Comparison of ENCODE assay signal across 26 mouse cellular contexts in the genomic region with DNA sequence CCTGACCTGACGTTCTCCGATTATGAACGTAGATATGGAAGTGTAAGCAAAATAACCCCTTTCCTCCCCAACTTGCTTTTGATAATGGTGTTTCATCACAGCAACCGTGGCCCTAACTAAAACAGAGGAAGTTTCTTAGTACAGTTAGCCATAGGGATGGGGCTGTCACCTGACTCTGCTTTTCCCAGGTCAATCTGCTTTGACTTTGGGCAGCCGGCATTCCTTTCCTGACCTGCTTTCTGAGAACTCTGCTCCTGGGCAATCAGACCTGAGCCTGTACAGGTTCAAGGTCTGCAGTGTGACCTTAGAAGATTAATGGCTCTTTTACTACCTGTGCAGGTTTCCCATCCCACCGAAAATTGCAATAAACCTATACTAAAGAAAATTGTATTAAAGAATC. TPM values are rescaled to one million over a fixed set of nuclear protein-coding genes. Genes with fewer than 3 reads are reported as not detected.
DNase-seq lines count a peak whose midpoint lies in the region; ATAC-seq and TF ChIP-seq lines count a peak whose summit lies in the region.
"Had no signal": no experiment of that assay in that cellular context is flagged by ENCODE, and none has a peak within 500 bp of the region (broad histone marks: within the 10 kb centered on the region; RNA-seq: fewer than 3 reads in every experiment).

No protein-coding gene starts in this region.

- no peak overlapping the region for H3K27ac ChIP-seq in kidney, embryonic 16.5 days (ENCODE audit: low read length)
- H3K27ac ChIP-seq in intestine, embryonic 15.5 days: 0 out of 2 replicates have a peak overlapping the region, but pooled peaks have one; percentile 87
- peak overlapping the region; percentile 84 for H3K27ac ChIP-seq in small intestine, adult 2 months (ENCODE audit: insufficient read depth, low read depth, low read length)
- H3K27ac ChIP-seq: embryonic facial prominence, embryonic 13.5 days; forebrain, embryonic 13.5 days; heart, adult 2 months; heart, embryonic 15.5 days; hindbrain, embryonic 10.5 days had no signal

- H3K9ac ChIP-seq in kidney, embryonic 16.5 days (replicated peaks; ENCODE audit: low read length): no peak overlapping the region
- no peak overlapping the region for H3K9ac ChIP-seq in intestine, embryonic 15.5 days
- H3K9ac ChIP-seq: embryonic facial prominence, embryonic 13.5 days; forebrain, embryonic 13.5 days; forebrain, postnatal 0 days; heart, embryonic 15.5 days had no signal

- no peak for ATAC-seq in kidney, embryonic 16.5 days (ENCODE audit: low FRiP score, low TSS enrichment)
- no peak for ATAC-seq in intestine, embryonic 15.5 days
- ATAC-seq: forebrain, embryonic 13.5 days; forebrain, postnatal 0 days; Patski had no signal

- H3K4me2 ChIP-seq in kidney, embryonic 16.5 days (replicated peaks; ENCODE audit: low read depth, low read length): no peak overlapping the region
- H3K4me2 ChIP-seq in intestine, embryonic 15.5 days (replicated peaks): peak overlapping the region; percentile 57
- H3K4me2 ChIP-seq: forebrain, embryonic 13.5 days; heart, embryonic 11.5 days; heart, embryonic 15.5 days had no signal

- no peak for TF ChIP-seq POLR2A in small intestine, adult 2 months (IDR thresholded peaks at IDR 0.05; ENCODE audit: low read depth, low read length)

- H3K36me3 ChIP-seq in kidney, embryonic 16.5 days (ENCODE audit: insufficient read depth, low read length): no peaks in the 10 kb centered on the region
- H3K36me3 ChIP-seq in intestine, embryonic 15.5 days: no peaks in the 10 kb centered on the region
- H3K36me3 ChIP-seq in small intestine, adult 2 months (ENCODE audit: control insufficient read depth, insufficient read depth, low read length): no peaks in the 10 kb centered on the region
- H3K36me3 ChIP-seq: embryonic facial prominence, embryonic 13.5 days; heart, embryonic 15.5 days; hindbrain, embryonic 10.5 days had no signal

- WGBS in kidney, embryonic 16.5 days: 69% methylated on average over 6 of the region's 6 CpGs
- 55% methylated on average over 6 of the region's 6 CpGs for WGBS in intestine, embryonic 15.5 days
- WGBS in small intestine, adult 2 months: 23% methylated on average over 6 of the region's 6 CpGs

- H3K4me1 ChIP-seq in kidney, embryonic 16.5 days (ENCODE audit: insufficient read depth, low read length): peaks cover 7% of the 10 kb centered on the region; the same call in 1 of the 2 replicates
- 0 out of 2 replicates have a peak, but pooled peaks cover 7% of the 10 kb centered on the region for H3K4me1 ChIP-seq in intestine, embryonic 15.5 days (replicated peaks)
- H3K4me1 ChIP-seq in small intestine, adult 2 months (ENCODE audit: control insufficient read depth, insufficient read depth, insufficient read length, low read length): peaks cover 8% of the 10 kb centered on the region; the same call in 1 of the 2 replicates

- H3K4me3 ChIP-seq in kidney, embryonic 16.5 days (ENCODE audit: low read length): no peak overlapping the region
- no peak overlapping the region for H3K4me3 ChIP-seq in intestine, embryonic 15.5 days (replicated peaks)
- peak overlapping the region; percentile 35; the same call in 1 of the 2 replicates for H3K4me3 ChIP-seq in small intestine, adult 2 months (ENCODE audit: low read depth, low read length)
- H3K4me3 ChIP-seq: embryonic facial prominence, embryonic 13.5 days; forebrain, embryonic 13.5 days; heart, adult 2 months; heart, embryonic 15.5 days; hindbrain, embryonic 10.5 days had no signal

- no peaks in the 10 kb centered on the region for H3K9me3 ChIP-seq in kidney, embryonic 16.5 days (ENCODE audit: low read length)
- no peaks in the 10 kb centered on the region for H3K9me3 ChIP-seq in intestine, embryonic 15.5 days
- H3K9me3 ChIP-seq: embryonic facial prominence, embryonic 13.5 days; forebrain, embryonic 13.5 days; heart, embryonic 15.5 days; hindbrain, embryonic 10.5 days had no signal

- H3K27me3 ChIP-seq in kidney, embryonic 16.5 days (ENCODE audit: insufficient read depth, low read length): peaks cover 42% of the 10 kb centered on the region
- H3K27me3 ChIP-seq in intestine, embryonic 15.5 days (replicated peaks): peaks cover 18% of the 10 kb centered on the region
- no peaks in the 10 kb centered on the region for H3K27me3 ChIP-seq in small intestine, adult 2 months (ENCODE audit: control insufficient read depth, insufficient read depth, low read length)

- peak; percentile 51 for DNase-seq in kidney, adult 18-20 months
- peak; percentile 29 for DNase-seq in kidney, postnatal 10 days
- no peak for DNase-seq in lung, postnatal 4 days
- no peak for DNase-seq in T-cell, adult 2 months (ENCODE audit: low spot score)
- no peak for DNase-seq in layer of hippocampus, adult 18-20 months (ENCODE audit: low spot score in 2 of 2)
- DNase-seq: adrenal gland, adult 2 months; adrenal gland, postnatal 25 days; cerebellum, adult 18-20 months; cerebellum, adult 9-11 months; cerebellum, postnatal 36 days; forebrain, postnatal 0 days; gastrocnemius, postnatal 14 days; heart, adult 2 months; heart, postnatal 14 days had no signal

- TF ChIP-seq CTCF in small intestine, adult 2 months (IDR thresholded peaks at IDR 0.05; ENCODE audit: extremely low read depth, insufficient read length, insufficient replicate concordance, low read depth, low read length): no peak

RNA-seq across cellular contexts. Expression of gene Fermt1, which starts 1.3 kb away (rescaled TPM):
- 13.7 and 15.8 TPM in 2 replicates for polyA plus RNA-seq in kidney, embryonic 16.5 days (2015; fragmentation: Nextera tagmentation; extraction: Ambion mirVana)
- 45.1 and 46.1 TPM in 2 replicates for polyA plus RNA-seq in intestine, embryonic 15.5 days (2015; fragmentation: Nextera tagmentation; extraction: Ambion mirVana)
- polyA plus RNA-seq in small intestine, adult 2 months (2012; rRNA removed): 11.2 and 19.7 TPM in 2 replicates
- total RNA-seq in layer of hippocampus, adult 18-20 months (2021): under 1 TPM; 0.51 to 0.52 TPM
- total RNA-seq: adrenal gland, adult 2 months; adrenal gland, postnatal 25 days; forebrain, postnatal 0 days; gastrocnemius, adult 18-20 months; gastrocnemius, postnatal 14 days; heart, adult 2 months; MEL had no signal
- polyA plus RNA-seq: adrenal gland, adult 2 months; C2C12; forebrain, embryonic 13.5 days; forebrain, postnatal 0 days had no signal

Comparison
In these comparisons a context has a peak if more than half of its experiments do, and no peak if none do; other contexts are left out.
1. DNase-seq: peak in kidney, adult 18-20 months (single experiment) and kidney, postnatal 10 days (single experiment); none in lung, postnatal 4 days (0 of 2), T-cell, adult 2 months (single experiment) and layer of hippocampus, adult 18-20 months (0 of 2).